Comparison of ENCODE assay signal across 20 mouse cellular contexts in genomic region chr7:16608046-16608445, GRCm38 (mm10). TPM values are rescaled to one million over a fixed set of nuclear protein-coding genes. Genes with fewer than 3 reads are reported as not detected.
A peak's percentile ranks its signal among the peaks of the same experiment; 100 is the strongest.
DNase-seq lines count a peak whose midpoint lies in the region; ATAC-seq and TF ChIP-seq lines count a peak whose summit lies in the region.
"Had no signal": no experiment of that assay in that cellular context is flagged by ENCODE, and none has a peak within 500 bp of the region (broad histone marks: within the 10 kb centered on the region; RNA-seq: fewer than 3 reads in every experiment).

No protein-coding gene starts in this region.

- no peak for TF ChIP-seq POLR2A in liver, adult 2 months (IDR thresholded peaks at IDR 0.05; ENCODE audit: extremely low read depth, insufficient read depth, low read length)
- no peak for TF ChIP-seq POLR2A in myocyte (IDR thresholded peaks at IDR 0.05; ENCODE audit: insufficient read length, low read depth)
- no peak for TF ChIP-seq POLR2A in lung, adult 2 months (IDR thresholded peaks at IDR 0.05; ENCODE audit: borderline replicate concordance, extremely low read depth, low read depth, low read length)

- no peak overlapping the region for H3K9ac ChIP-seq in liver, adult 2 months (ENCODE audit: low read depth, low read length)
- no peak overlapping the region for H3K9ac ChIP-seq in liver, embryonic 11.5 days (ENCODE audit: low read depth, low read length)
- H3K9ac ChIP-seq: embryonic facial prominence, embryonic 13.5 days; forebrain, embryonic 13.5 days; forebrain, postnatal 0 days; hindbrain, embryonic 14.5 days; intestine, embryonic 15.5 days had no signal

- 100% methylated on average over 1 of the region's 1 CpGs for WGBS in liver, adult 2 months
- 98% methylated on average over 1 of the region's 1 CpGs for WGBS in liver, embryonic 11.5 days
- WGBS in lung, adult 2 months = 89% methylated on average over 1 of the region's 1 CpGs

- no peaks in the 10 kb centered on the region for H3K36me3 ChIP-seq in liver, adult 2 months (ENCODE audit: control insufficient read depth, insufficient read depth, low read length)
- no peaks in the 10 kb centered on the region; the same call in 1 of the 2 replicates for H3K36me3 ChIP-seq in liver, embryonic 11.5 days (ENCODE audit: control insufficient read depth, insufficient read depth, low read length)
- peaks cover 3% of the 10 kb centered on the region for H3K36me3 ChIP-seq in myocyte (ENCODE audit: control insufficient read depth, insufficient read depth)
- H3K36me3 ChIP-seq: intestine, embryonic 15.5 days had no signal

- no peak overlapping the region for H3K4me2 ChIP-seq in liver, embryonic 11.5 days
- H3K4me2 ChIP-seq in myocyte (ENCODE audit: low read depth) = peak overlapping the region; percentile 18
- H3K4me2 ChIP-seq: embryonic facial prominence, embryonic 13.5 days; forebrain, embryonic 13.5 days; heart, embryonic 11.5 days; hindbrain, embryonic 14.5 days; intestine, embryonic 15.5 days had no signal

- peak overlapping the region; percentile 58; the same call in 1 of the 2 replicates for H3K27ac ChIP-seq in liver, adult 2 months (replicated peaks; ENCODE audit: insufficient read depth, low read depth, low read length)
- no peak overlapping the region for H3K27ac ChIP-seq in liver, embryonic 11.5 days (ENCODE audit: low read depth, low read length)
- H3K27ac ChIP-seq: embryonic facial prominence, embryonic 13.5 days; forebrain, embryonic 13.5 days; heart, adult 2 months; hindbrain, embryonic 10.5 days; hindbrain, embryonic 14.5 days; intestine, embryonic 15.5 days had no signal

- no peaks in the 10 kb centered on the region for H3K27me3 ChIP-seq in liver, adult 2 months (ENCODE audit: control insufficient read depth, insufficient read depth, low read length)
- H3K27me3 ChIP-seq in liver, embryonic 11.5 days (replicated peaks; ENCODE audit: control insufficient read depth, insufficient read depth, low read length) = no peaks in the 10 kb centered on the region
- H3K27me3 ChIP-seq in myocyte (ENCODE audit: control insufficient read depth, insufficient read depth, insufficient read length) = no peaks in the 10 kb centered on the region
- H3K27me3 ChIP-seq: CH12.LX; embryonic facial prominence, embryonic 13.5 days; forebrain, embryonic 13.5 days; intestine, embryonic 15.5 days had no signal

- no peak overlapping the region for H3ac ChIP-seq in myocyte (ENCODE audit: control insufficient read depth, insufficient read length)

- peaks cover 53% of the 10 kb centered on the region for H3K4me1 ChIP-seq in liver, adult 2 months (ENCODE audit: control insufficient read depth, insufficient read depth, low read length)
- H3K4me1 ChIP-seq in liver, embryonic 11.5 days (replicated peaks; ENCODE audit: control insufficient read depth, insufficient read depth, low read length) = peaks cover 14% of the 10 kb centered on the region
- H3K4me1 ChIP-seq in lung, adult 2 months (ENCODE audit: control insufficient read depth, insufficient read depth, low read length) = peaks cover 23% of the 10 kb centered on the region

- no peak overlapping the region for H3K4me3 ChIP-seq in liver, adult 2 months (ENCODE audit: insufficient read depth, low read depth, low read length)
- no peak overlapping the region for H3K4me3 ChIP-seq in liver, embryonic 11.5 days (ENCODE audit: low read depth, low read length)
- H3K4me3 ChIP-seq in myocyte = no peak overlapping the region
- no peak overlapping the region for H3K4me3 ChIP-seq in lung, adult 2 months (replicated peaks; ENCODE audit: extremely low read depth, low read depth, low read length)
- H3K4me3 ChIP-seq: embryonic facial prominence, embryonic 13.5 days; forebrain, embryonic 13.5 days; heart, adult 2 months; hindbrain, embryonic 10.5 days; intestine, embryonic 15.5 days had no signal

- peaks cover 46% of the 10 kb centered on the region for H3K79me2 ChIP-seq in liver, adult 2 months (ENCODE audit: control insufficient read depth, insufficient read depth, low read length)
- H3K79me2 ChIP-seq in myocyte (ENCODE audit: control insufficient read depth, insufficient read depth) = peaks cover 100% of the 10 kb centered on the region

- TF ChIP-seq CTCF in liver, adult 2 months (IDR thresholded peaks at IDR 0.05; ENCODE audit: low read depth, low read length) = no peak
- TF ChIP-seq CTCF in lung, adult 2 months (IDR thresholded peaks at IDR 0.05; ENCODE audit: insufficient read depth, low read length) = no peak

- no peak for DNase-seq in frontal cortex, postnatal 25 days (ENCODE audit: low spot score in 2 of 2)
- DNase-seq in liver, adult 2 months (ENCODE audit: extremely low read depth, low read depth, low spot score) = peak; percentile 95
- no peak for DNase-seq in liver, embryonic 11.5 days (ENCODE audit: low spot score)
- no peak for DNase-seq in lung, adult 2 months
- DNase-seq in right cerebral cortex, postnatal 36 days (ENCODE audit: low spot score in 2 of 2) = no peak
- DNase-seq: adrenal gland, postnatal 14 days; cerebellum, adult 18-20 months; cerebellum, adult 9-11 months; cerebellum, postnatal 36 days; forebrain, postnatal 0 days; heart, adult 2 months had no signal

- no peaks in the 10 kb centered on the region for H3K9me3 ChIP-seq in liver, embryonic 11.5 days (ENCODE audit: control insufficient read depth, low read length)
- H3K9me3 ChIP-seq: intestine, embryonic 15.5 days had no signal

- 0 out of 2 replicates have a peak, but pooled peaks have one; percentile 28 for ATAC-seq in frontal cortex, adult (ENCODE audit: low TSS enrichment)
- ATAC-seq in liver, embryonic 11.5 days (replicated peaks; ENCODE audit: low FRiP score) = no peak
- ATAC-seq: forebrain, embryonic 13.5 days; forebrain, postnatal 0 days; intestine, embryonic 15.5 days had no signal

TF ChIP-seq in myocyte, 11 proteins besides CTCF, POLR2A, EP300 and RAD21:
- no peak for TF ChIP-seq MAX (IDR thresholded peaks at IDR 0.05; ENCODE audit: low read depth)
- 0 out of 2 replicates have a peak, but pooled peaks have one; percentile 1 for TF ChIP-seq CEBPB (IDR thresholded peaks at IDR 0.05; ENCODE audit: insufficient read depth, poor library complexity, severe bottlenecking)

RNA-seq across cellular contexts. Expression of gene Arhgap35, which starts 6.7 kb away (rescaled TPM):
- 30.4 and 38.9 TPM in 2 replicates for total RNA-seq in liver, adult 2 months (2014; rRNA removed)
- 20.7 and 22.2 TPM in 2 replicates for polyA plus RNA-seq in liver, adult 2 months (2012; rRNA removed)
- 9.1 and 11.5 TPM in 2 replicates for polyA plus RNA-seq in liver, embryonic 11.5 days (2014; fragmentation: Nextera tagmentation; extraction: Ambion mirVana)
- polyA plus RNA-seq in myocyte (2012; fragmentation: generic; extraction: Trizol) = 21.7 TPM
- polyA plus RNA-seq in lung, adult 2 months (2012; rRNA removed) = 22.3 and 27.2 TPM in 2 replicates
